Mouse (Mus musculus) gastrocnemius, postnatal 4 days (tissue): Measurements from ENCODE around the gene Celsr2. TPM values are rescaled to one million over a fixed set of nuclear protein-coding genes. Genes with fewer than 3 reads are reported as not detected.

ENCODE experiments used
- DNase-seq, 2 experiments: peaks; one replicate each; pipeline ENCODE4 v3.0.0; 2021 to 2022; ENCODE audit warnings: low spot score in 2 of 2, mixed read lengths in 2 of 2
- long read RNA-seq, 2 experiments: library from polyadenylated mRNA; stranded (forward); transcript quantifications; one replicate each; pipeline ENCODE4 v2.0.0; 2021
- total RNA-seq, 2 experiments: library from RNA; stranded (reverse); gene quantifications; 2 replicates each; pipeline ENCODE4 v1.2.3; 2021

Gene Celsr2
- 1 to 10 TPM; 3.0 to 5.9 TPM for total RNA-seq
- long read RNA-seq, experiment 1: 0 reads
- long read RNA-seq, experiment 2, partial matches to known transcripts: 1 of 1 reads
- long read RNA-seq, experiment 2, other reads (novel, unspliced or antisense): 0 of 1 reads

GRCm38 (mm10) chr3:108414857-108415830, at the start of gene Celsr2:
Gene Celsr2, minus strand, starts transcription at chr3:108415552.
- peak in 1 of 2 experiments; percentile 24 for DNase-seq

GRCm38 (mm10) chr3:108458866-108459265, 43.5 kb upstream of the Celsr2 start:
- no peak for DNase-seq

GRCm38 (mm10) chr3:108458380-108458779, 43.0 kb upstream of the Celsr2 start:
- no peak for DNase-seq

- no peak for DNase-seq
These were observed 38.8 kb upstream of the Celsr2 start for GRCm38 (mm10) chr3:108454172-108454571.

- no peak for DNase-seq
These were observed 36.6 kb upstream of the Celsr2 start for GRCm38 (mm10) chr3:108451969-108452368.

GRCm38 (mm10) chr3:108445366-108445705, 30.0 kb upstream of the Celsr2 start:
- DNase-seq: no peak

- peak; percentile 86 to 93 for DNase-seq
These were observed 29.5 kb upstream of the Celsr2 start, which contains the start of gene Sars for GRCm38 (mm10) chr3:108444698-108445365. Gene Sars, minus strand, starts transcription at chr3:108445209.

GRCm38 (mm10) chr3:108444029-108444428, 28.7 kb upstream of the Celsr2 start:
- DNase-seq: no peak

- DNase-seq: no peak
These were observed 21.0 kb upstream of the Celsr2 start for GRCm38 (mm10) chr3:108436380-108436714.

- no peak for DNase-seq
These were observed 20.5 kb upstream of the Celsr2 start for GRCm38 (mm10) chr3:108435701-108436379.

- no peak for DNase-seq
These were observed 18.6 kb upstream of the Celsr2 start for GRCm38 (mm10) chr3:108433881-108434495.

GRCm38 (mm10) chr3:108433188-108433880, 18.0 kb upstream of the Celsr2 start:
- no peak for DNase-seq

- DNase-seq: no peak
These were observed 17.3 kb upstream of the Celsr2 start for GRCm38 (mm10) chr3:108432542-108433187.

GRCm38 (mm10) chr3:108425624-108426018, 10.3 kb upstream of the Celsr2 start:
- no peak for DNase-seq

GRCm38 (mm10) chr3:108424944-108425623, 9.7 kb upstream of the Celsr2 start:
- no peak for DNase-seq

GRCm38 (mm10) chr3:108423844-108424801, 8.8 kb upstream of the Celsr2 start:
- peak in 1 of 2 experiments; percentile 43 for DNase-seq

- no peak for DNase-seq
These were observed 7.7 kb upstream of the Celsr2 start for GRCm38 (mm10) chr3:108423006-108423405.

GRCm38 (mm10) chr3:108415831-108416223, 475 bp upstream of the Celsr2 start:
- peak; percentile 53 to 76 for DNase-seq
